Mouse (Mus musculus): ENCODE results near the gene Car14.
"Not testable (repeated sequence)": the region's sequence is repeated elsewhere in the genome, so short reads cannot be mapped to it uniquely, and the experiment has no call there.

Gene Car14

DNA sequence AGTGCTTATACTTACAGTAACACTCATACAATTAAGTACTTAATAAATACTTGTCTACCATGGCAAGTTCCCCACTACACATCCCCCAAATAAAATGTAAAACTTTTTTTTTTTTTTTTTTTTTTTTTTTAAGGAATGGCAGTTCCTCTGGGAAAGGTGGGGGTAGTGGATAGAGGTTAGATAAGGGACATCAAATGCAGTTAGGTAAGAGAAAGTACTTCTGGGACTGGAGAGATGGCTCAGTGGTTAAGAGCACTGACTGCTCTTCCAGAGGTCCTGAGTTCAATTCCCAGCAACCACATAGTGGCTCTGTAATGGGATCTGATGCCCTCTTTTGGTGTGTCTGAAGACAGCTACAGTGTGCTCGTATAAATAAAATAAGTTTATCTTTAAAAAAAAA, 47.4 kb downstream of the Car14 start:
- DNase-seq (ENCODE audit: low read depth, low spot score): not testable (repeated sequence)

- no peak for DNase-seq (ENCODE audit: low read depth, low spot score)
Observed at GRCm38 (mm10) chr3:95856115-95856514, 48.4 kb downstream of the Car14 start.

DNA sequence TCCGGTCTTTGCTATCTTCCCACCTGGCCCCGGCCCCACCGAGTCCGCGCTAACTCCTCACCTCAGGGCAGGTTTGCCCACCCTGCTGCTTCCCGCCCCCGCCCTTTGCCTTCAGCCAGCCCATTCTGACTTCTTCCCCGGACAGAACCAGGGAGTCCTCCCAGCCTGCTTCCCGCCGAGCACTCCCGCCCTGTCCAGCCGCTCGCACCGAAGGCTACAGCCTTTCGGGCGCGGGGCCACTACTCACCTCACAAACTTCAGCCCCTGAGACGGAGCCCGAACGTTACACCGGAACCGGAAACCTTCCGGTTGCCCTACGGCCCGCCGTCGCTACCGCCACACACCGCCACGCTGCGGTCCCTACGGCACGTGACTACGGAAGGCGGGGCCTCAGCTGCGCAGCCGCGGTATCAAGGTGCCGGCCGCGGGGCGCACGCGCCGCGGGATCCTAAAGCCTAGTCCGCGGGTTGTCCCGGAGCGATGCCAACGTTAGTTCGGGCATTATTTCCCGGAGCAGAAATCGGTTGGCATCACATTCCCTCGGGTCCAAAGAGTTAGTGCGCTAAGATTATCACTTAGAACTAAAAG, 48.9 kb downstream of the Car14 start, which contains the start of gene Prpf3:
Gene Prpf3 (minus strand): TSS at position 384 of the 588 bp plus-strand sequence.
- peak; percentile 96 for DNase-seq (ENCODE audit: low read depth, low spot score)

DNA sequence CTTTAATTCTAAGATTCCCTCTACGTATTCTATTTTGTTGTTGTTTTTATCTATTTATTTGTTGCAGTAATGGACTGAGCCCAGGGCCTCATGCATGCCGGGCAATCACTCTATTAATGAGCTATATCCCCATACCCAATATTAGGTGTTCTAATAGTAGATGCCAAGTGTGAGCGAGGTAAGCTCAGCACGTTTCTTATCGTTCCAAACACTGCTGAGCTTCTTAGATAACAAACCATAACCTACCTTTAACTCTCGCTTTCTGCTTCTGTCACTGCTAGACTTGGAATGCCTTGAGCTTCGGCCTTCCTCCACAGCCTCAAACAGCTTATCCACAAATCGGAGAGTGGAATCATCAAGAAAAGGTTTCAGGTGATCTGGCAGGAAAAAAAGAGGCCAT, 53.2 kb downstream of the Car14 start:
- DNase-seq (ENCODE audit: low read depth, low spot score): no peak

- no peak for DNase-seq (ENCODE audit: low read depth, low spot score)
Observed at GRCm38 (mm10) chr3:95850611-95851010, 53.9 kb downstream of the Car14 start.

Measured in CD4-positive, CD25-positive, alpha-beta regulatory T cell, adult 2 months (primary cell).